Mouse (Mus musculus) forebrain, embryonic 11.5 days (tissue): ENCODE results near the gene Vezf1. TPM values are rescaled to one million over a fixed set of nuclear protein-coding genes. Genes with fewer than 3 reads are reported as not detected.

Experiments
- ATAC-seq: fragments of 200-750 bp; cut with Nextera tagmentation; replicated peaks from 2 replicates; pipeline ENCODE4 v1.8.0; 2017; ENCODE audit warnings: moderate TSS enrichment; ENCODE audit not compliant: low FRiP score
- DNase-seq: peaks from one replicate; pipeline ENCODE4 v3.0.0-alpha.2; 2017; ENCODE audit warnings: low spot score
- H3K27ac ChIP-seq: fragments of 300-500 bp; sonication (generic); 2 replicates; pipeline ENCODE4 v1.5.1; 2014; ENCODE audit warnings: low read depth, low read length
- H3K27me3 ChIP-seq: fragments of 300-500 bp; sonication (generic); 2 replicates; pipeline ENCODE4 v1.6.1; 2014; ENCODE audit warnings: mild to moderate bottlenecking, low read length, mixed read lengths; ENCODE audit not compliant: control insufficient read depth, insufficient read depth
- H3K36me3 ChIP-seq: fragments of 300-500 bp; sonication (generic); 2 replicates; pipeline ENCODE4 v1.6.1; 2014; ENCODE audit warnings: mild to moderate bottlenecking, low read length, moderate library complexity, mixed read lengths; ENCODE audit not compliant: control insufficient read depth, insufficient read depth
- H3K4me1 ChIP-seq: fragments of 300-500 bp; sonication (generic); replicated peaks from 2 replicates; pipeline ENCODE4 v1.6.1; 2014; ENCODE audit warnings: low read length, mixed read lengths; ENCODE audit not compliant: control insufficient read depth, insufficient read depth
- H3K4me2 ChIP-seq: fragments of 300-500 bp; sonication (generic); 2 replicates; pipeline ENCODE4 v1.6.1; 2014; ENCODE audit warnings: low read depth, mild to moderate bottlenecking, low read length, moderate library complexity, mixed read lengths; ENCODE audit not compliant: severe bottlenecking
- H3K4me3 ChIP-seq: fragments of 300-500 bp; sonication (generic); 2 replicates; pipeline ENCODE4 v1.5.1; 2014; ENCODE audit warnings: low read depth, low read length
- H3K9ac ChIP-seq: fragments of 300-500 bp; sonication (generic); 2 replicates; pipeline ENCODE4 v1.6.1; 2014; ENCODE audit warnings: low read length
- H3K9me3 ChIP-seq: fragments of 300-500 bp; sonication (generic); 2 replicates; pipeline ENCODE4 v1.6.1; 2016; ENCODE audit warnings: low read length, mixed read lengths; ENCODE audit not compliant: control insufficient read depth
- WGBS: fragments of 180-500 bp; shearing (Covaris S2); extraction: QIAGEN DNeasy Blood & Tissue Kit; methylation state at CpG from one replicate; pipeline ENCODE4 v1.1.7; 2014; 5-methylcytosine and 5-hydroxymethylcytosine counted together
- polyA plus RNA-seq: library from polyadenylated mRNA; unstranded; fragments of >200 nt; fragmentation: Nextera tagmentation; extraction: Ambion mirVana; gene quantifications from 2 replicates; pipeline ENCODE4 v1.2.1, GENCODE M21; 2014

The Vezf1 gene
- polyA plus RNA-seq, 1 experiment from 2014 or later, result 84.8 TPM

- no peak overlapping the region for H3K9ac ChIP-seq
- no peaks in the 10 kb centered on the region for H3K9me3 ChIP-seq
- DNase-seq, result no peak
- no peak overlapping the region for H3K4me2 ChIP-seq
- no peak overlapping the region for H3K27ac ChIP-seq
- 45% methylated on average over 2 of the region's 2 CpGs for WGBS
- no peaks in the 10 kb centered on the region for H3K36me3 ChIP-seq
- peak; percentile 61; the same call in 1 of the 2 replicates for ATAC-seq
- H3K4me3 ChIP-seq, result no peak overlapping the region
- H3K27me3 ChIP-seq, result no peaks in the 10 kb centered on the region
- no peaks in the 10 kb centered on the region for H3K4me1 ChIP-seq
Observed at GRCm38 (mm10) chr11:88059141-88059540, 8.9 kb upstream of the Vezf1 start.

- DNase-seq (no peak), ATAC-seq (no peak)
- no peaks in the 10 kb centered on the region for H3K27me3 ChIP-seq
- H3K4me3 ChIP-seq, result no peak overlapping the region
- no peak overlapping the region for H3K9ac ChIP-seq
- H3K4me1 ChIP-seq, result no peaks in the 10 kb centered on the region
- no peak overlapping the region for H3K27ac ChIP-seq
- no peaks in the 10 kb centered on the region for H3K9me3 ChIP-seq
- no peaks in the 10 kb centered on the region for H3K36me3 ChIP-seq
- WGBS, result 78% methylated on average over 2 of the region's 2 CpGs
- no peak overlapping the region for H3K4me2 ChIP-seq
Observed at GRCm38 (mm10) chr11:88061892-88062625, 6.0 kb upstream of the Vezf1 start.

- no peak for ATAC-seq
- H3K4me3 ChIP-seq, result no peak overlapping the region
- peaks cover 2% of the 10 kb centered on the region for H3K4me1 ChIP-seq
Observed at GRCm38 (mm10) chr11:88065732-88066131, 2.3 kb upstream of the Vezf1 start.

GRCm38 (mm10) chr11:88067191-88067585 is 891 bp upstream of the Vezf1 start:
- peak overlapping the region; percentile 100 for H3K9ac ChIP-seq
- peak overlapping the region; percentile 100 for H3K4me3 ChIP-seq
- no peak for DNase-seq
- H3K4me2 ChIP-seq, result peak overlapping the region; percentile 74
- 5% methylated on average over 8 of the region's 8 CpGs for whole genome bisulfite sequencing
- H3K27me3 ChIP-seq, result no peaks in the 10 kb centered on the region
- no peaks in the 10 kb centered on the region for H3K9me3 ChIP-seq
- no peaks in the 10 kb centered on the region for H3K36me3 ChIP-seq
- ATAC-seq, result no peak
- peaks cover 8% of the 10 kb centered on the region for H3K4me1 ChIP-seq
- peak overlapping the region; percentile 98 for H3K27ac ChIP-seq

More at GRCm38 (mm10) chr11:88065732-88066131, 2.3 kb upstream of the Vezf1 start:
- Histone ChIP-seq H3K27me3 (no peaks in the 10 kb centered on the region), H3K4me2 (no peak overlapping the region), H3K9ac (no peak overlapping the region), H3K36me3 (no peaks in the 10 kb centered on the region), H3K27ac (no peak overlapping the region), H3K9me3 (no peaks in the 10 kb centered on the region)
- no peak for DNase-seq

DNA sequence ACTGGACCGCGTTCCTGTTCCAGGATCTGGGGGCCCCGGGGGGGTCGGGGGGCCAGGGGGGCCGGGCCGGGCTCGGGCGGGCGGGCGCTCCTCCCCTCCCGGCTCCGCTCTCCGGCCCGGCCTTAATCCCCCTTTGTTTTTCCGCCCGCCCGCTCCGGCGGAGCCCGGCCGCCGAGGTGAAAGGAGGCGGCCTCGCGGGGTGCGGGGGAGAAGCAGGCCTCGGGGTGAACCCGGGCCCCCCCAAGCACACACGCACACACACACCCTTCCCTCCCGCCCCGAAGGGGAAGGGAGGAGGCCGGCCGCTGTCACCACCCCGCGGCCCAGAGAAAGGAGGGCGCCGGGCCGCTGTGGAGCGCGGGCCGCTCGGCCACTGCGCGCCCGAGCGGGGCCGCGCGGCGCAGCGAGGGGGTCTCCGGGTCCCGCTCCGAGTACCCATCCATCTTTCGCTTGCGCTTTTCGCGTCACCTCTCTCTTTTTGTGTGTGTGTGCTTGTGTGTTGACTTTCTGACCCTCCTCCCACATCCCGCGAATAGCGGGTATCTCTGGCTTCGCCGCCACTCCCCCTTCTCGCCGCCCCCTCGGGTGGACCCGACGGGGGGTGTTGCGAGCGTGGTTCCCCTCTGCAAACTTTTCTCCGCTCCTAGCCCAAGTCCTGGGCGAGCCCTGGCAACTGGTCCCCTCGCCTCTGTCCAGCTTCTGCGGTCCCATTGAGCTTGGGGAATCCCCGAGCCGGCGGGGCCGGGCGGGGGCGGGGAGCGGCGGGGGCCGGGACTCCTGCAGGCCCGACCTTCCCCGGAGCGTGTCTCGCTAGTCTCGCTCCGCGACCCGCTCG is 549 bp downstream of the Vezf1 start:
- H3K9me3 ChIP-seq, result no peaks in the 10 kb centered on the region
- H3K27me3 ChIP-seq, result no peaks in the 10 kb centered on the region
- 0 out of 2 replicates have a peak, but pooled peaks cover under 1% of the 10 kb centered on the region for H3K36me3 ChIP-seq
- H3K4me2 ChIP-seq, result peak overlapping the region; percentile 74
- H3K4me1 ChIP-seq, result peaks cover 9% of the 10 kb centered on the region
- peak overlapping the region; percentile 98 for H3K27ac ChIP-seq
- H3K9ac ChIP-seq, result peak overlapping the region; percentile 100
- peak; percentile 77 for ATAC-seq
- DNase-seq, result peak; percentile 80
- 0% methylated on average over 70 of the region's 92 CpGs for WGBS
- peak overlapping the region; percentile 100 for H3K4me3 ChIP-seq

GRCm38 (mm10) chr11:88069246-88069570 is 1.1 kb downstream of the Vezf1 start:
- peak overlapping the region; percentile 100 for H3K4me3 ChIP-seq
- H3K4me2 ChIP-seq, result peak overlapping the region; percentile 74
- H3K27me3 ChIP-seq, result no peaks in the 10 kb centered on the region
- H3K9me3 ChIP-seq, result no peaks in the 10 kb centered on the region
- DNase-seq, result no peak
- H3K27ac ChIP-seq, result peak overlapping the region; percentile 98
- 0 out of 2 replicates have a peak, but pooled peaks cover 2% of the 10 kb centered on the region for H3K36me3 ChIP-seq
- H3K4me1 ChIP-seq, result peaks cover 10% of the 10 kb centered on the region
- peak overlapping the region; percentile 100 for H3K9ac ChIP-seq
- WGBS, result 0% methylated on average over 12 of the region's 12 CpGs
- ATAC-seq, result no peak

GRCm38 (mm10) chr11:88070392-88070791 is 2.3 kb downstream of the Vezf1 start:
- peaks cover 10% of the 10 kb centered on the region for H3K4me1 ChIP-seq
- H3K9ac ChIP-seq, result peak overlapping the region; percentile 100
- no peak for ATAC-seq
- H3K36me3 ChIP-seq, result 0 out of 2 replicates have a peak, but pooled peaks cover 2% of the 10 kb centered on the region
- no peaks in the 10 kb centered on the region for H3K9me3 ChIP-seq
- 45% methylated on average over 4 of the region's 4 CpGs for WGBS
- peak overlapping the region; percentile 100 for H3K4me3 ChIP-seq
- peak overlapping the region; percentile 74 for H3K4me2 ChIP-seq
- DNase-seq, result no peak
- no peaks in the 10 kb centered on the region for H3K27me3 ChIP-seq
- no peak overlapping the region for H3K27ac ChIP-seq

GRCm38 (mm10) chr11:88071113-88071512 is 3.0 kb downstream of the Vezf1 start:
- ATAC-seq, result no peak
- no peak overlapping the region for H3K27ac ChIP-seq
- H3K36me3 ChIP-seq, result 0 out of 2 replicates have a peak, but pooled peaks cover 3% of the 10 kb centered on the region
- no peak overlapping the region; the same call in 1 of the 2 replicates for H3K9ac ChIP-seq
- H3K4me2 ChIP-seq, result peak overlapping the region; percentile 74; the same call in 1 of the 2 replicates
- H3K4me3 ChIP-seq, result no peak overlapping the region
- H3K4me1 ChIP-seq, result peaks cover 11% of the 10 kb centered on the region
- WGBS, result 38% methylated on average over 5 of the region's 5 CpGs
- no peaks in the 10 kb centered on the region for H3K9me3 ChIP-seq
- no peak for DNase-seq
- H3K27me3 ChIP-seq, result no peaks in the 10 kb centered on the region
